Mouse (Mus musculus): ENCODE data around the gene Nek9.

DNA sequence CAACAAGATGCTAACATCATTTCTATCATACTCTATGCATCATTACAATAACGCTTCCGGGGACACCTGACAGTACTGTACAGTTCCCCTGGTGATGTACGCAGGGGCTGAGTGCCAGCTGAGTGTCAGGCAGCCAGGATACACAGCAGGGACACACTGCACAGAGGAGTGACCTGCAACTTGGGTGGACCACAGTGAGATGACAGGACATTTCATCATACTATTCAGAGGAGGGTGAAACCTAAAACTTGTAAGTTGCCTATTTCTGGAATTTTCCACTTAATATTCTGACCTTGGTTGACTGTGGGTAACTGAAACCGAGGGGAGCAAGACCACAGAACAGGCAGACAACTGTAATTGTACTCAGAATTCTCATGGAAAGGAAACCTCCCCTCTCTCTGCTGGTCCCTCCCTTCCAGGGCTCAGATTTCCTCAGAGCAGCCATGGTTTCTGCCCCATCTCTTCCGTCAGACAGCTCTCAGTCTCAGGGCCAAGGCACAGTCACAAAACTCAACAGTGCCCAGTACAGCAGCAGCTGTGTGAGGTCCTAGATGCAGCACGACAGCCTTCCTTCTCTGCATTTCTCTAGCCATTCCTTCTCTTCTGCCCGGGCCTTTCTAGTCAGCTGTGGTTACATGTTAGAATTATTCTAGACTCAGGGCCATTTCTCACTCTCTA is 82.9 kb downstream of the Nek9 start:
- no peak for TF ChIP-seq GATA1 (IDR thresholded peaks at IDR 0.05; ENCODE audit: low read length)
- no peak for TF ChIP-seq TAL1 (IDR thresholded peaks at IDR 0.05; ENCODE audit: low read length)
